Mouse (Mus musculus): ENCODE data around the gene Plk2. TPM values are rescaled to one million over a fixed set of nuclear protein-coding genes. Genes with fewer than 3 reads are reported as not detected.

The Plk2 gene
- polyA plus RNA-seq, 1 experiment from 2014 or later: 120 TPM

DNA sequence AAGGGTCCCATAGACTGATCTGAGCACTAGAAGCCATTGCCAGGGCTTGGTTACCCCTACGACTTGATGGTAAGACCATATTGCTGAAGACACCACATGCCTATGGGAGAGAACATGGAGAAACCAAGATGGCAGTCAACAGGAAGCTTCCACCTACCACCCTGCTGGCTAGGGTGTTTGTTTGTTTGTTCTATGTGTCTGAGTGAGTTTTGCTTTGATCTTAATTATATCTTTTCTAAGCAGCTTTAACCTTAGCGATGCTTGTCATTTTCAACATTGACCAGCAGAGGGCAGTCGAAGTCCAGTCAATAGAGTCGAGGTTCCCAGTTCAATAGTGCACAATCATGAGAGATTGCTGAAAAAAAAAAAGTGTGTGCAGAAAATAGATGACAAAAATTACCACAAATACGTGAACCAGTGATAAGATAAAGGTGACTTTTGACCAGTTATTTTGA is 12.4 kb upstream of the Plk2 start:
- H3K9ac ChIP-seq (ENCODE audit: low read length): no peak overlapping the region
- no peaks in the 10 kb centered on the region for H3K4me1 ChIP-seq (ENCODE audit: control insufficient read depth, insufficient read depth, low read length)
- no peak overlapping the region for H3K4me3 ChIP-seq (replicated peaks; ENCODE audit: low read length)
- H3K4me2 ChIP-seq (ENCODE audit: low read depth, low read length): no peak overlapping the region
- H3K27me3 ChIP-seq (ENCODE audit: control insufficient read depth, insufficient read depth, low read length): no peaks in the 10 kb centered on the region
- H3K9me3 ChIP-seq (replicated peaks; ENCODE audit: control insufficient read depth, low read length): no peaks in the 10 kb centered on the region
- no peak for ATAC-seq (ENCODE audit: insufficient read depth, low FRiP score)
- H3K36me3 ChIP-seq (ENCODE audit: control insufficient read depth, insufficient read depth, low read length): no peaks in the 10 kb centered on the region
- H3K27ac ChIP-seq (ENCODE audit: low read length): no peak overlapping the region
- 17% methylated on average over 5 of the region's 5 CpGs for WGBS

DNA sequence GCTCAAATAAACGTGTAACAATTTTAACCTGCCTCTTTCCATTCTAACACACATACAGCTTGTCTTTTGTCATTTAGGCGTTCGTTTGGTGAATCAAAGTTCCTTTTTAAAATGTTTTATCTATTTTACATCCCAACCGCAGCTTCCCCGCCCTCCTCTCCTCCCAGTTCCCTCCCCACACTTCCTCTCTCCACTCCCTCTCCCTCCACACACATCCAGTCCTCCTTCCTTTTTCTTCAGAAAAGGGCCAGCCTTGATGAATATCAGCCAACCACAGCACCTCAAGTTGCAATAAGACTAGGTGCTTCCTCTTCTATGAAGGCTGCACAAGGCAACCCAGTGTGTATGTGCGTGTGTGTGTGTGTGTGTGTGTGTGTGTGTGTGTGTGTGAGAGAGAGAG is 10.3 kb upstream of the Plk2 start:
- Histone ChIP-seq H3K36me3 (ENCODE audit: control insufficient read depth, insufficient read depth, low read length) (no peaks in the 10 kb centered on the region), H3K4me2 (ENCODE audit: low read depth, low read length) (no peak overlapping the region), H3K9ac (ENCODE audit: low read length) (no peak overlapping the region), H3K27me3 (ENCODE audit: control insufficient read depth, insufficient read depth, low read length) (no peaks in the 10 kb centered on the region), H3K4me1 (ENCODE audit: control insufficient read depth, insufficient read depth, low read length) (no peaks in the 10 kb centered on the region), H3K9me3 (replicated peaks; ENCODE audit: control insufficient read depth, low read length) (no peaks in the 10 kb centered on the region), H3K4me3 (replicated peaks; ENCODE audit: low read length) (no peak overlapping the region), H3K27ac (ENCODE audit: low read length) (no peak overlapping the region)
- no peak for ATAC-seq (ENCODE audit: insufficient read depth, low FRiP score)
- WGBS: 64% methylated on average over 6 of the region's 6 CpGs

DNA sequence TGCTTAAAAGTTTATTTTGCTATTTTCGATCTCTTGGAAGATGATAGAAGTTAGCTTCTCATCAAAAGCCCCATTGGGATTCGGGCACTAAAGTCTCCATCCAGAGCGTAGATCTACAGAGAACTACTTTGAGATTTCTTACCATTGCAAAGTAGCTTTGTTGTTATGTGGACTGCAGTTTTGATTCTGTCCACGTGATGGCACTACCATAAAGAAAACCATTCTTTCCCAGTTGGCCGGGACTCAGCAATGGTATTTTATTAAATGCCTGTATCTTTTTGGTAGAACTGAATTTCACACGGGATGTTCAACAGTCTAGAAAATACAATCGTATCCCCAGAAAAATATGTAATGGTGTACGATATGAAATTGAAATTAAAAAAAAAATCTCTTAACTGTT is 2.6 kb upstream of the Plk2 start:
- no peak overlapping the region for H3K27ac ChIP-seq (ENCODE audit: low read length)
- 0 out of 2 replicates have a peak, but pooled peaks cover 2% of the 10 kb centered on the region for H3K9me3 ChIP-seq (replicated peaks; ENCODE audit: control insufficient read depth, low read length)
- WGBS: 15% methylated on average over 8 of the region's 8 CpGs
- H3K4me2 ChIP-seq (ENCODE audit: low read depth, low read length): no peak overlapping the region
- no peaks in the 10 kb centered on the region for H3K27me3 ChIP-seq (ENCODE audit: control insufficient read depth, insufficient read depth, low read length)
- H3K4me3 ChIP-seq (replicated peaks; ENCODE audit: low read length): no peak overlapping the region
- 0 out of 2 replicates have a peak, but pooled peaks cover 2% of the 10 kb centered on the region for H3K4me1 ChIP-seq (ENCODE audit: control insufficient read depth, insufficient read depth, low read length)
- ATAC-seq (ENCODE audit: insufficient read depth, low FRiP score): no peak
- no peaks in the 10 kb centered on the region for H3K36me3 ChIP-seq (ENCODE audit: control insufficient read depth, insufficient read depth, low read length)
- H3K9ac ChIP-seq (ENCODE audit: low read length): no peak overlapping the region

GRCm38 (mm10) chr13:110392631-110393030 is 2.2 kb upstream of the Plk2 start:
- Histone ChIP-seq H3K27ac (ENCODE audit: low read length) (no peak overlapping the region), H3K4me2 (ENCODE audit: low read depth, low read length) (no peak overlapping the region), H3K9ac (ENCODE audit: low read length) (no peak overlapping the region), H3K9me3 (replicated peaks; ENCODE audit: control insufficient read depth, low read length) (0 out of 2 replicates have a peak, but pooled peaks cover 2% of the 10 kb centered on the region), H3K36me3 (ENCODE audit: control insufficient read depth, insufficient read depth, low read length) (peaks cover 2% of the 10 kb centered on the region), H3K4me1 (ENCODE audit: control insufficient read depth, insufficient read depth, low read length) (peaks cover 5% of the 10 kb centered on the region; the same call in 1 of the 2 replicates), H3K4me3 (replicated peaks; ENCODE audit: low read length) (no peak overlapping the region), H3K27me3 (ENCODE audit: control insufficient read depth, insufficient read depth, low read length) (no peaks in the 10 kb centered on the region)
- 40% methylated on average over 3 of the region's 3 CpGs for WGBS
- ATAC-seq (ENCODE audit: insufficient read depth, low FRiP score): no peak

GRCm38 (mm10) chr13:110395179-110395794 is 441 bp downstream of the Plk2 start:
- Histone ChIP-seq H3K36me3 (ENCODE audit: control insufficient read depth, insufficient read depth, low read length) (peaks cover 22% of the 10 kb centered on the region), H3K4me1 (ENCODE audit: control insufficient read depth, insufficient read depth, low read length) (peaks cover 11% of the 10 kb centered on the region; the same call in 1 of the 2 replicates), H3K4me2 (ENCODE audit: low read depth, low read length) (peak overlapping the region; percentile 91), H3K9ac (ENCODE audit: low read length) (peak overlapping the region; percentile 94), H3K9me3 (replicated peaks; ENCODE audit: control insufficient read depth, low read length) (peaks cover 4% of the 10 kb centered on the region; the same call in 1 of the 2 replicates), H3K27ac (ENCODE audit: low read length) (peak overlapping the region; percentile 90), H3K4me3 (replicated peaks; ENCODE audit: low read length) (peak overlapping the region; percentile 82), H3K27me3 (ENCODE audit: control insufficient read depth, insufficient read depth, low read length) (no peaks in the 10 kb centered on the region)
- ATAC-seq (ENCODE audit: insufficient read depth, low FRiP score): peak; percentile 13; the same call in 1 of the 2 replicates
- under 1% methylated on average over 41 of the region's 41 CpGs for WGBS

DNA sequence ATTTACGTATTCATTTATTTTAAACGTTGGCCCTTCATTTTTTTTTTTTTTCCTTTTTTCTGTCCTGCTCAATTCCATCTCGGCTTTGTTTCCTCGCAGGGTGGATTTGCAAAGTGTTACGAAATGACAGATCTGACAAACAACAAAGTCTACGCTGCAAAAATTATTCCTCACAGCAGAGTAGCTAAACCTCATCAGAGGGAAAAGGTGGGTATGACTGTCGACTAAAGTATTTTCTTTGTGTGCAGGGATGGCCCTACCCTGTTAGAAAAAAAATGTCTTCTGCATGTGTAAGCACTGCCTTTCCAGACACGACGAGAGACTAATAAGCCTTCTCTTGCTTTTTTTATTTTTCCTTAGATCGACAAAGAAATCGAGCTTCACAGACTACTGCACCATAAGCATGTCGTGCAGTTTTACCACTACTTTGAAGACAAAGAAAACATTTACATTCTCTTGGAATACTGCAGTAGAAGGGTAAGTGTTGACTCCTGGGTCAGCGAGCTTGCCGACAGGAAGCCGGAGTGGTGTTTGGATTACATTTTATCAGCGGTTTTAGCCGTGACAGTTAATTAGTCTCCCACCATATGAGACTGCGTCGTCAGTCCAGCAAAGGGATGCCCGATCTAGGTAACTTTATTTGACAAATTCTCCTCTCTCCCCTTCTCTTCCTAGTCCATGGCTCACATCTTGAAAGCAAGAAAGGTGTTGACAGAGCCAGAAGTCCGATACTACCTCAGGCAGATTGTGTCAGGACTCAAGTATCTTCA is 1.3 kb downstream of the Plk2 start:
- peak overlapping the region; percentile 90 for H3K27ac ChIP-seq (ENCODE audit: low read length)

GRCm38 (mm10) chr13:110397750-110398149 is 2.9 kb downstream of the Plk2 start:
- H3K4me3 ChIP-seq (replicated peaks; ENCODE audit: low read length): peak overlapping the region; percentile 82
- peaks cover 4% of the 10 kb centered on the region; the same call in 1 of the 2 replicates for H3K9me3 ChIP-seq (replicated peaks; ENCODE audit: control insufficient read depth, low read length)
- peak overlapping the region; percentile 7; the same call in 1 of the 2 replicates for H3K9ac ChIP-seq (ENCODE audit: low read length)
- no peak for ATAC-seq (ENCODE audit: insufficient read depth, low FRiP score)
- H3K4me2 ChIP-seq (ENCODE audit: low read depth, low read length): peak overlapping the region; percentile 91
- peaks cover 29% of the 10 kb centered on the region for H3K36me3 ChIP-seq (ENCODE audit: control insufficient read depth, insufficient read depth, low read length)
- H3K27me3 ChIP-seq (ENCODE audit: control insufficient read depth, insufficient read depth, low read length): no peaks in the 10 kb centered on the region
- 76% methylated on average over 8 of the region's 8 CpGs for WGBS
- H3K4me1 ChIP-seq (ENCODE audit: control insufficient read depth, insufficient read depth, low read length): peaks cover 11% of the 10 kb centered on the region; the same call in 1 of the 2 replicates
- H3K27ac ChIP-seq (ENCODE audit: low read length): no peak overlapping the region

More for the DNA sequence above, 1.3 kb downstream of the Plk2 start:
- peak overlapping the region; percentile 94 for H3K9ac ChIP-seq (ENCODE audit: low read length)
- no peak for ATAC-seq (ENCODE audit: insufficient read depth, low FRiP score)
- peaks cover 11% of the 10 kb centered on the region; the same call in 1 of the 2 replicates for H3K4me1 ChIP-seq (ENCODE audit: control insufficient read depth, insufficient read depth, low read length)
- H3K27me3 ChIP-seq (ENCODE audit: control insufficient read depth, insufficient read depth, low read length): no peaks in the 10 kb centered on the region
- H3K9me3 ChIP-seq (replicated peaks; ENCODE audit: control insufficient read depth, low read length): peaks cover 4% of the 10 kb centered on the region; the same call in 1 of the 2 replicates
- peak overlapping the region; percentile 91 for H3K4me2 ChIP-seq (ENCODE audit: low read depth, low read length)
- peak overlapping the region; percentile 82 for H3K4me3 ChIP-seq (replicated peaks; ENCODE audit: low read length)
- WGBS: 3% methylated on average over 21 of the region's 21 CpGs
- H3K36me3 ChIP-seq (ENCODE audit: control insufficient read depth, insufficient read depth, low read length): peaks cover 27% of the 10 kb centered on the region

DNA sequence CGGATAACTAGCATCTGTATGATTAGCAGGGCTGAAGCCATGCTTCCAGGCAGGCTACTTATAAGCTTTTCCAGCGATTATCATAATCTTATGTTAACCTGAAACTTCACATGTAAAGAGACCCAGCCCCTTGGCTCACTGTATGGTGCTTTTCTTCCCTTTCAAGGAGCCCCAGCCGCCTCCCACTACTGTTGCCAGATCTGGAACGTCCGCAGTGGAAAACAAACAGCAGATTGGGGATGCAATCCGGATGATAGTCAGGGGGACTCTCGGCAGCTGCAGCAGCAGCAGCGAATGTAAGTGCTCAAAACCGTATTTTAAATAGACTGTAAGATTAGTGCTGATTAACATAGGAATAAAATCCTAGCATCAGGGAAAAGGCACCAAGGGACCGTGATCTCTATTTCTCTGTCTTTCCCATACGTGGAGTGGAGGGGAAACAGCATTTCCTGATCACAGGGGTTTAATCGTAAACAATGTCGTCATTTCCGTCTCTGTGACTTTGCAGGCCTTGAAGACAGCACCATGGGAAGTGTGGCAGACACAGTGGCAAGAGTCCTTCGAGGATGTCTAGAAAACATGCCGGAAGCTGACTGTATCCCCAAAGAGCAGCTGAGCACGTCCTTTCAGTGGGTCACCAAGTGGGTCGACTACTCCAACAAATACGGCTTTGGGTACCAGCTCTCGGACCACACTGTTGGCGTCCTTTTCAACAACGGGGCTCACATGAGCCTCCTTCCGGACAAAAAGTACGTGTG is 3.8 kb downstream of the Plk2 start:
- WGBS: 70% methylated on average over 24 of the region's 24 CpGs
- peak overlapping the region; percentile 91 for H3K4me2 ChIP-seq (ENCODE audit: low read depth, low read length)
- H3K27ac ChIP-seq (ENCODE audit: low read length): peak overlapping the region; percentile 8; the same call in 1 of the 2 replicates
- no peak for ATAC-seq (ENCODE audit: insufficient read depth, low FRiP score)
- H3K36me3 ChIP-seq (ENCODE audit: control insufficient read depth, insufficient read depth, low read length): peaks cover 29% of the 10 kb centered on the region
- no peaks in the 10 kb centered on the region for H3K27me3 ChIP-seq (ENCODE audit: control insufficient read depth, insufficient read depth, low read length)
- H3K4me1 ChIP-seq (ENCODE audit: control insufficient read depth, insufficient read depth, low read length): peaks cover 11% of the 10 kb centered on the region; the same call in 1 of the 2 replicates
- peak overlapping the region; percentile 82 for H3K4me3 ChIP-seq (replicated peaks; ENCODE audit: low read length)
- no peak overlapping the region for H3K9ac ChIP-seq (ENCODE audit: low read length)
- H3K9me3 ChIP-seq (replicated peaks; ENCODE audit: control insufficient read depth, low read length): peaks cover 4% of the 10 kb centered on the region; the same call in 1 of the 2 replicates
